Mouse (Mus musculus) intestine, embryonic 14.5 days (tissue): ENCODE measurements around the gene Orm3. TPM values are rescaled to one million over a fixed set of nuclear protein-coding genes. Genes with fewer than 3 reads are reported as not detected.

Experiments used
- ATAC-seq: fragments of 200-750 bp; cut with Nextera tagmentation; replicated peaks from 2 replicates; pipeline ENCODE4 v1.8.0; 2017; ENCODE audit warnings: low read depth, moderate number of reproducible peaks, moderate TSS enrichment, moderate library complexity; ENCODE audit not compliant: low FRiP score, low TSS enrichment
- DNase-seq: peaks from one replicate; pipeline ENCODE4 v3.0.0-alpha.2; 2018; ENCODE audit warnings: low spot score
- H3K27ac ChIP-seq: fragments of 300-500 bp; sonication (generic); 2 replicates; pipeline ENCODE4 v1.5.1; 2014; ENCODE audit warnings: low read depth, mild to moderate bottlenecking, control low read depth
- H3K27me3 ChIP-seq: fragments of 300-500 bp; sonication (generic); replicated peaks from 2 replicates; pipeline ENCODE4 v1.6.1; 2014; ENCODE audit warnings: low read length, control low read depth; ENCODE audit not compliant: control insufficient read depth, insufficient read depth
- H3K36me3 ChIP-seq: fragments of 300-500 bp; sonication (generic); 2 replicates; pipeline ENCODE4 v1.6.1; 2014; ENCODE audit warnings: low read length, control low read depth; ENCODE audit not compliant: control insufficient read depth, insufficient read depth
- H3K4me1 ChIP-seq: fragments of 300-500 bp; sonication (generic); replicated peaks from 2 replicates; pipeline ENCODE4 v1.6.1; 2014; ENCODE audit warnings: low read length, control low read depth, mixed read lengths; ENCODE audit not compliant: control insufficient read depth, insufficient read depth
- H3K4me2 ChIP-seq: fragments of 300-500 bp; sonication (generic); 2 replicates; pipeline ENCODE4 v1.6.1; 2014; ENCODE audit warnings: low read length
- H3K4me3 ChIP-seq: fragments of 300-500 bp; sonication (generic); 2 replicates; pipeline ENCODE4 v1.5.1; 2014; ENCODE audit warnings: low read depth, low read length, control low read depth, mixed read lengths
- H3K9ac ChIP-seq: fragments of 300-500 bp; sonication (generic); 2 replicates; pipeline ENCODE4 v1.6.1; 2014; ENCODE audit warnings: mild to moderate bottlenecking, low read length
- H3K9me3 ChIP-seq: fragments of 300-500 bp; sonication (generic); 2 replicates; pipeline ENCODE4 v1.6.1; 2016; ENCODE audit warnings: low read length, control low read depth; ENCODE audit not compliant: control insufficient read depth
- WGBS: fragments of 180-500 bp; shearing (Covaris S2); extraction: QIAGEN DNeasy Blood & Tissue Kit; methylation state at CpG from one replicate; pipeline ENCODE4 v1.1.7; 2014; 5-methylcytosine and 5-hydroxymethylcytosine counted together
- polyA plus RNA-seq: library from polyadenylated mRNA; unstranded; fragments of >200 nt; fragmentation: Nextera tagmentation; extraction: Ambion mirVana; gene quantifications from 2 replicates; pipeline ENCODE4 v1.2.1, GENCODE M21; 2014

The Orm3 gene
- polyA plus RNA-seq, 1 experiment from 2014 or later = not detected

GRCm38 (mm10) chr4:63389887-63390528 lies 34.0 kb downstream of the Orm3 start:
- no peaks in the 10 kb centered on the region for H3K9me3 ChIP-seq
- no peak overlapping the region for H3K27ac ChIP-seq
- no peak overlapping the region for H3K9ac ChIP-seq
- no peak for DNase-seq
- no peaks in the 10 kb centered on the region for H3K4me1 ChIP-seq
- no peak overlapping the region for H3K4me3 ChIP-seq
- no peak for ATAC-seq
- WGBS = 70% methylated on average over 11 of the region's 11 CpGs
- no peaks in the 10 kb centered on the region for H3K27me3 ChIP-seq
- no peak overlapping the region for H3K4me2 ChIP-seq
- peaks cover 35% of the 10 kb centered on the region for H3K36me3 ChIP-seq

GRCm38 (mm10) chr4:63391322-63391721 lies 35.4 kb downstream of the Orm3 start:
- ATAC-seq = 0 out of 2 replicates have a peak, but pooled peaks have one; percentile 29

GRCm38 (mm10) chr4:63397981-63398537 lies 42.1 kb downstream of the Orm3 start:
- Histone ChIP-seq H3K27me3 (no peaks in the 10 kb centered on the region), H3K4me3 (no peak overlapping the region), H3K36me3 (peaks cover 26% of the 10 kb centered on the region), H3K9me3 (no peaks in the 10 kb centered on the region), H3K27ac (no peak overlapping the region), H3K4me1 (peaks cover 30% of the 10 kb centered on the region; the same call in 1 of the 2 replicates), H3K9ac (no peak overlapping the region), H3K4me2 (no peak overlapping the region)
- 84% methylated on average over 10 of the region's 10 CpGs for WGBS
- ATAC-seq (no peak), DNase-seq (no peak)

More at GRCm38 (mm10) chr4:63391322-63391721, 35.4 kb downstream of the Orm3 start:
- Histone ChIP-seq H3K27me3 (no peaks in the 10 kb centered on the region), H3K4me3 (no peak overlapping the region), H3K36me3 (peaks cover 43% of the 10 kb centered on the region), H3K4me2 (no peak overlapping the region), H3K9me3 (no peaks in the 10 kb centered on the region), H3K4me1 (no peaks in the 10 kb centered on the region), H3K9ac (no peak overlapping the region), H3K27ac (no peak overlapping the region)
- DNase-seq = no peak
- WGBS = 73% methylated on average over 6 of the region's 6 CpGs

- H3K27ac ChIP-seq = peak overlapping the region; percentile 18; the same call in 1 of the 2 replicates
- H3K4me3 ChIP-seq = no peak overlapping the region
- H3K4me2 ChIP-seq = no peak overlapping the region
- no peak overlapping the region for H3K9ac ChIP-seq
- 55% methylated on average over 11 of the region's 11 CpGs for WGBS
- peaks cover 23% of the 10 kb centered on the region for H3K36me3 ChIP-seq
- DNase-seq (no peak), ATAC-seq (no peak)
- H3K9me3 ChIP-seq = no peaks in the 10 kb centered on the region
- peaks cover 39% of the 10 kb centered on the region for H3K4me1 ChIP-seq
- no peaks in the 10 kb centered on the region for H3K27me3 ChIP-seq
These were observed 43.1 kb downstream of the Orm3 start for GRCm38 (mm10) chr4:63398854-63399609.

- peaks cover 46% of the 10 kb centered on the region for H3K4me1 ChIP-seq
- WGBS = 65% methylated on average over 8 of the region's 8 CpGs
- DNase-seq (no peak), ATAC-seq (no peak)
- H3K9me3 ChIP-seq = no peaks in the 10 kb centered on the region
- peaks cover 15% of the 10 kb centered on the region for H3K36me3 ChIP-seq
- no peak overlapping the region for H3K4me2 ChIP-seq
- H3K4me3 ChIP-seq = no peak overlapping the region
- H3K9ac ChIP-seq = no peak overlapping the region
- H3K27ac ChIP-seq = peak overlapping the region; percentile 18; the same call in 1 of the 2 replicates
- no peaks in the 10 kb centered on the region for H3K27me3 ChIP-seq
These were observed 43.8 kb downstream of the Orm3 start for GRCm38 (mm10) chr4:63399691-63400270.

GRCm38 (mm10) chr4:63400541-63401306 lies 44.8 kb downstream of the Orm3 start:
- DNase-seq (no peak), ATAC-seq (no peak)
- no peak overlapping the region for H3K4me3 ChIP-seq
- no peaks in the 10 kb centered on the region for H3K27me3 ChIP-seq
- no peak overlapping the region for H3K4me2 ChIP-seq
- H3K4me1 ChIP-seq = peaks cover 51% of the 10 kb centered on the region
- no peak overlapping the region for H3K9ac ChIP-seq
- no peaks in the 10 kb centered on the region for H3K9me3 ChIP-seq
- H3K36me3 ChIP-seq = peaks cover 6% of the 10 kb centered on the region
- H3K27ac ChIP-seq = no peak overlapping the region
- WGBS = 78% methylated on average over 18 of the region's 18 CpGs

GRCm38 (mm10) chr4:63401620-63402019 lies 45.7 kb downstream of the Orm3 start:
- Histone ChIP-seq H3K27me3 (no peaks in the 10 kb centered on the region), H3K4me2 (peak overlapping the region; percentile 61; the same call in 1 of the 2 replicates), H3K9me3 (no peaks in the 10 kb centered on the region), H3K4me1 (peaks cover 51% of the 10 kb centered on the region), H3K4me3 (no peak overlapping the region), H3K27ac (no peak overlapping the region), H3K9ac (no peak overlapping the region), H3K36me3 (peaks cover 3% of the 10 kb centered on the region; the same call in 1 of the 2 replicates)
- DNase-seq (no peak), ATAC-seq (no peak)
- 54% methylated on average over 6 of the region's 6 CpGs for WGBS

GRCm38 (mm10) chr4:63402056-63402455 lies 46.1 kb downstream of the Orm3 start:
- H3K27ac ChIP-seq = peak overlapping the region; percentile 92
- ATAC-seq (no peak), DNase-seq (no peak)
- 83% methylated on average over 10 of the region's 10 CpGs for WGBS
- peak overlapping the region; percentile 61 for H3K4me2 ChIP-seq
- H3K4me1 ChIP-seq = peaks cover 51% of the 10 kb centered on the region
- H3K4me3 ChIP-seq = peak overlapping the region; percentile 38; the same call in 1 of the 2 replicates
- no peaks in the 10 kb centered on the region; the same call in 1 of the 2 replicates for H3K36me3 ChIP-seq
- H3K9ac ChIP-seq = peak overlapping the region; percentile 61
- no peaks in the 10 kb centered on the region for H3K9me3 ChIP-seq
- H3K27me3 ChIP-seq = no peaks in the 10 kb centered on the region
